Mouse (Mus musculus) T-cell, adult 2 months (primary cell): Measurements from ENCODE around the gene Ccz1.
"Not testable (repeated sequence)": the region's sequence is repeated elsewhere in the genome, so short reads cannot be mapped to it uniquely, and the experiment has no call there.

Experiments
- DNase-seq: peaks from one replicate; pipeline ENCODE4 v3.0.0; 2022; ENCODE audit warnings: low spot score

Ccz1 gene

GRCm38 (mm10) chr5:144014551-144015311, at the start of gene Ccz1:
Ccz1 (minus strand) TSS chr5:144014877.
- peak; percentile 77 for DNase-seq

DNA sequence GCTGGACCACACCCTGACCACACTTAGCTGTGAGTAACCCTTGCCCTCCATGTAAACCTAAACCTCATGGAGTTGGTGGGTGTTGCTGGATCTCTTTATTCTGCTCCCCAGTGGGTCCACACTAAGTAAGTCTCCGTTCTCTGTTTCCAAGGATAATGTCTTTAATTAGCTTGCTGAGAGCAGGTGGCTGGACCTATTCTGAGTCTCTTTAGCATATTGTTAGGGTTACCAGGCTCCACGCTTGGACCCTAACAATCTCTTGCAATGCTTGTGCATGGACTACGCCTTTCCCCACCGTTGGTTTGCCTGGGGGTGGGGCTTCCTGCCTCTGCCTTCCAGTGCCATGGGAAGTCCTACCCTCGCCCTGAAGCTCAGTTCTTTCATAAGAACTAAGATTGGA, 49.4 kb upstream of the Ccz1 start:
- no peak for DNase-seq

DNA sequence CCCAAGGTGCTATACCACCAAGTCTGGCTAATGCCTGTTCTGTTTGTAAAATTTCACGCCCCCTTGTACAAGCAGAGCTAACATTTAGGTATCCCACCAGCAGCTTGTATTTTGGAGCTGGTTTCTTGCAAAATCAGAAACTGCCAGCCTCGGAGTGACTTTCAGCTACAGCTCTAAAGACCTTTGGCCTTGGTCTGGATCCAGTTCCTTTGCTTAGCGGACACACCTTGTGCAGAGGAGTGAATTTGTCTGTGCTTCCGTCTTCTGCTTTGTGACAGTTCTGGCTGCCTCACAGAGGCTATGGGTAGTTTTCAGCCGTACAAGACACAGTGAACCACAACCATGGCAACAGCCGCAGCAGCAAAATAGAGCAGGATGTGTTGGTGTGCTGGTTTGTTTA, 39.7 kb upstream of the Ccz1 start:
- DNase-seq, result no peak

DNA sequence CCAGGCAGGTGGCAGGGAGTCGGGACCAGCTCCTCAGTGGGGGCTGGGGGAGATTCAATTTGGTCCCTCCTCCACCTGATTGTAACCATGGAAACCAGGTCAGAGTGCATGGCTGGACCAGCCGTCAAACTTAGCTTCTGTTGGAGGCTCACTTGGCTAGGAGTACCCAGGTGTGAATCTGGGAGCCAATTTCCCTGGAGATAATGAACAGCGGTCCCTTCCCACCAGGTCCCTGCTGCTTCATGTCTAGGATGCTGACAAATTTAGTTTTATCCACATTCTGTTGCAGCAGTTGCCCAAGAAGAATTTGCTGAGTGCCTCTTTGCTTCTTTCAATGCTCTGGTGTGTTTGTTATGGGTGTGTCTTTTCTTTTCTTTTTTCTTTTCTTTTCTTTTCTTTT, 38.8 kb upstream of the Ccz1 start:
- no peak for DNase-seq

GRCm38 (mm10) chr5:144051268-144051667, 36.6 kb upstream of the Ccz1 start:
- DNase-seq, result no peak

DNA sequence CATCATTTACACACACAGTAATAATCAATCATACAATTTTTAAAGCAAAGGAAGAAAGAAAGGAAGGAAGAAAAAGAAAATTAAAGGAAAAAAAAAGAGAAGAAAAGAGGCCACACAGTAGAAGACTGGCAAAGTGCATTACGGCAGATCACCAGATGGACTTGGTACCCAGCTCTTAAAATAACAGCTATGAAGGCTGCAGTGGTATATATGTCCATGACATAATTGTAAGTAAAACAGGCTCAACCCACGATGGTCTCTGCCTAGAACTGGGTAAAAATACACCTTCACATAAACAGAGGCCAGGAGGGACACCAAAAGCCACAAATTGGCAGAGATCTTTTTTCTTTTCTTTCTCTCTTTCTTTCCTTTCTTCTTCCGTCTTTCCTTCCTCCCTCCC, 35.2 kb upstream of the Ccz1 start:
- no peak for DNase-seq

DNA sequence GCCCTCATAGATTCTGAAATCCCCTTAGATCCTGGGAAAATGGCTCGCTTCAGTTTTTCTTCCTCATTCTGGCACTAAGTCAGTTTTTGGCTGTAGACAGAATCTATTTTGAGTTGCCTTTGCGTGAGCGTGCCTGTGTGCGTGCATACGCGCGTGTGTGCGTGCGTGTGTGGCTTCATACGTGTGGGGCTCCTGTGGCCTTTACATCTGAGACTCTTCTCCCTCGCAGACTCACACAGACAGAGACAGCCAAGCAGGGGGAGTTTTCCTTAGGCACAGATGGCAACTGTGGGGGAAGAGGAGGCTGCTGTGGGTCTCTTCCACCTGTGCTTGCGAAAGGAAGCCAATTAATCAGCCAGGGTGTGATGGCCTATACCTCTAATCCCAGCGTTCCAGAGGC, 32.6 kb upstream of the Ccz1 start:
- DNase-seq, result no peak

GRCm38 (mm10) chr5:144043166-144043565, 28.5 kb upstream of the Ccz1 start:
- DNase-seq, result no peak

GRCm38 (mm10) chr5:144040720-144041364, 26.2 kb upstream of the Ccz1 start:
- DNase-seq, result peak; percentile 66

GRCm38 (mm10) chr5:144039886-144040285, 25.2 kb upstream of the Ccz1 start:
- no peak for DNase-seq

GRCm38 (mm10) chr5:144039156-144039675, 24.5 kb upstream of the Ccz1 start:
- DNase-seq, result no peak

- no peak for DNase-seq
Measured at GRCm38 (mm10) chr5:144036952-144037351, 22.3 kb upstream of the Ccz1 start.

GRCm38 (mm10) chr5:144034567-144034966, 19.9 kb upstream of the Ccz1 start:
- no peak for DNase-seq

DNA sequence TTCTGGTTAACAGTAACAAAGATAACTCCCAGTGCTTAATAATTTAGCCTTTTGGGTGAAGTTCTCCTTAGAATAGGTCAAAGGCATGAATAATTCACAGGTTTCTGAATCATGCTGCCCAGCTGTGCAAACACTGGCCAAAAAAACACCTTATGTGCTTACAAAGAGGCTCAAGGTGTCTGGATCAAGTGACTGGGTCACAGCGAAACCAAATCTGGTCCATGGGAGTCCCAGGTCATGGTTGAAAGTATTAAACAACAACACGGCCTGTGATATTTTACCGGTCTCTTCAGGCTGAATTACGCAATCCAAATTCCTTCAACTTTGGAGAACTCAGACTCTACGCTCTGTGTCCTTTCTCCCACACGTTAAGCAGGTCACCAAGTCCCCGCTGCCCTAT, 17.8 kb upstream of the Ccz1 start:
- no peak for DNase-seq

- DNase-seq, result no peak
Measured at GRCm38 (mm10) chr5:144026620-144027263, 12.1 kb upstream of the Ccz1 start, which contains the start of gene Ocm. Ocm (minus strand) TSS chr5:144026670.

DNA sequence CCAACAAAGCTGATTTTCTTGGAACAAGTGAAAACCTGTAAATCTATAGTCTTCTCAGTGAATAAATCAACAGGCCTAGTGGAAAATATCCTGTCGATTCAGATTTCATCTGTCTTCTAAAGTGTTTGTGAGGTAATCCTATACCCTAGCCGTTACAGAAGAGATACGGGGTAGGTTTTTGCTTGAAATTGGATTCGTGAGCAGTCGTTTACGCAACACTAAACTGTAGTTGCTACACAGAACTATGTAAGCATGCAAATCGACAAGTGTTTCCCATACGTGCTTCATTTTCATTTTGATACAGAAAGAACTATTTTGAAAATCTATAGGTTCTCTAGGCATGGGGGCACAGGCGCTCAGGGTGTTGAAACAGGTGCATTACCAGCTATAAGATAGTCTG, 1.2 kb upstream of the Ccz1 start:
- DNase-seq, result no peak

DNA sequence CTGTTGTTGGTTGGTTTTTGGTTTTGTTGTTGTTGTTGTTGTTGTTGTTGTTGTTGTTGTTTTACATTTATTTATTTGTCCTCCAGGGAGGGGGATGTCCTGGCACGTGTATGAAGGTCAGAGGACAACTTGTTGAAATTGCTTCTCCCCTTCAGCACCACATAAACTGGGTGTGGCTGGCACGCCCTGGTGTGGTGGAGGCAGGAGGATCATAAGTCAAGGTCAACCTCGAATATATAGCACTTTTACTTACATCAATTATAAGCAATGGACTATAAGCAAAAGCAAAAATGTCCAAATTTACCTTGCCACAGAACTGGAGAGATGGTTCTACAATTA, 604 bp upstream of the Ccz1 start:
- no peak for DNase-seq

GRCm38 (mm10) chr5:144013366-144014134, 1.1 kb downstream of the Ccz1 start:
- DNase-seq, result not testable (repeated sequence)

DNA sequence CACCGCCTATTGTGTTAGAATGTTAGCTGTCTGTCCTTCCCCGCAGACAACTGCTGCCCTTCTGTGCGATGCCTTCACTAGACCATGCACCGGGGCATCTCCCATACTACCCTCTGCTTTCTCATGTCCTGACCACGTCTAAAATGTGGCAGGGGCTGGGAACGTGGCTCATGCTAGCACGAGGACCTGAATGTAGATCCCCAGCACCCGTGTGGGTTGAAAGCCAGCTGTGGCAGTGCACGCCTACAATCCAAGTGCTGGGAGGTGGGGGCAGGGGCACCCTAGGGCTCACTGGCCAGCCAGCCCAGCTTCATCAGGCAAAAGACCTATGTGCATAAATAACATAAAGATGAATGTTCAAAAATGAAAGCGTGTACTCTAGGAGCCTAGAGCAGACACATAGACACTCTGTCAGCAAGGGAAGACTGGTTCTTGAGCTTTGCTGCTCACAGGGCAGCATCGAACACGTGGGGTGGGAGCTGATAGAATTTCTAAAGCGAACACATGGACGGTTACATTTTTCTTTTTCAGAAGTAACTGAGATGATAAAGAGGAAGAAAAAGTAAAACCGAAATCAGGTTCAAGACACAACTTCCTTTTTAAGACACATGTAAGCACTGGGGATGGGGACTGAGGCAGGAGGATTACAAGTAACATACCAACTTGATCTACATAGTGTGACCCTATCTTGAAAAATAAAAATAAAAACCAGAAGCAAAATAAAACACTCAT, 12.1 kb downstream of the Ccz1 start:
- no peak for DNase-seq

- DNase-seq, result no peak
Measured at GRCm38 (mm10) chr5:143999409-143999808, 15.3 kb downstream of the Ccz1 start.

GRCm38 (mm10) chr5:143994632-143995365, 19.9 kb downstream of the Ccz1 start:
- no peak for DNase-seq
